Mouse (Mus musculus) liver, adult (tissue): ENCODE results near the gene AI413582.

Experiments used
- GATA4 ChIP-seq: IDR thresholded peaks from 2 replicates; pipeline ENCODE4 v1.6.1; 2014; ENCODE audit warnings: mild to moderate bottlenecking, low read length; ENCODE audit not compliant: insufficient replicate concordance

The AI413582 gene

DNA sequence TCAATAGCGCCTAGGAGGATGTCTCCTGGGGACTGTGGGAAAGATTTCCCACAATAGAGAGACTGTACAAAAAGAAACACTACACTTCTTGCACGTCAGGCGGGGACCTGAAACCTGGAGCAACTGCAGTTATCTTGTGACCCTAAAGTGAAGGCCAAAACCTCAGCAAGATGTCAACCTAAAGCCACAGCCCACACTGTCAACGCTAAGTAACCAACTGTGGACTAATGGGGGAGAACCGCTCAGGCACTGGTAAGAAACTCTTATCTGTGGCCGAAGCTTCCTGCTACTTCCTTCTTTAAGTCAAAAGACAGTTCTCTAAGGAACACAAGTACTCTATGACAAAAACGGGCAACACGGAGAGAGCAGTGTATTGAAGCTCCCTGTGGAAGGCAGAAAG, 22.7 kb upstream of the AI413582 start:
- no peak for TF ChIP-seq GATA4

GRCm38 (mm10) chr17:27587252-27587651, 21.7 kb upstream of the AI413582 start:
- TF ChIP-seq GATA4 = no peak

- no peak for TF ChIP-seq GATA4
Observed at GRCm38 (mm10) chr17:27586661-27587060, 21.1 kb upstream of the AI413582 start.

GRCm38 (mm10) chr17:27583185-27583894, 17.8 kb upstream of the AI413582 start:
- TF ChIP-seq GATA4 = no peak

DNA sequence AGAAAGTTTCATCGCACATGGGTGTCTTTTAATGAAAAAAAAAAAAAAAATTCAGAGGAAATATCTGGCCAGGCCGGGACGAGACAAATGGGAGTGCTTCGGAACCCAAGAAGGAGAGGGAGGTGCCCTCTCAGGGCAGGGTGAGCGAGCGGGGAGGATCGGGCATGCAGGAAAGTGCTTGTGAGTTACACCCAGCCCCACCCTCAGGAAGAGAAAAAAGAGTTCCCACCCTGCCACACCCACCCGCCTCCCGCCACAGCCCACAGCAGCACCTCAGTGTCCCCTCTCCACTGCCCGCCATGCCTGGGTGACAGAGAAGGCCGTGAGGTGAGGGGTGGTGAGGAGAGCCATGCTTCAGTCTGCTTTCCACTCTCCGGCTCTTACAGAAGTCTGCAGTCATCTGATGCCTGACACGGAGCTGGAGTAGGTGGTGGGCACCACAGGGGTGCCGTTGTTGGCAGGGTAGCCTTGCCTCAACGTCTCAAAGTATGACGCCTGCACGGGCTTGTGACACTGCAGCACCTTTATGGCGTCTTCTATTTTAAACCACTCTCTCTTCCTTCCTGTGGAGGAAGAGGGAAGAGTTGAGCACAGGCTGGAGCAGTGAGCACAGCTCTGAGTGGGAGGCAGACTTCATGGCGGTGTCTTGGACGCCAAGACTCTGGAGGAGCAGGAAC, 15.0 kb upstream of the AI413582 start:
- TF ChIP-seq GATA4 = no peak

- no peak for TF ChIP-seq GATA4
Observed at GRCm38 (mm10) chr17:27579816-27580215, 14.3 kb upstream of the AI413582 start.

- TF ChIP-seq GATA4 = no peak
Observed at GRCm38 (mm10) chr17:27578487-27578886, 12.9 kb upstream of the AI413582 start.

- TF ChIP-seq GATA4 = no peak
Observed at GRCm38 (mm10) chr17:27577468-27577867, 11.9 kb upstream of the AI413582 start.

- no peak for TF ChIP-seq GATA4
Observed at GRCm38 (mm10) chr17:27576056-27576455, 10.5 kb upstream of the AI413582 start.

DNA sequence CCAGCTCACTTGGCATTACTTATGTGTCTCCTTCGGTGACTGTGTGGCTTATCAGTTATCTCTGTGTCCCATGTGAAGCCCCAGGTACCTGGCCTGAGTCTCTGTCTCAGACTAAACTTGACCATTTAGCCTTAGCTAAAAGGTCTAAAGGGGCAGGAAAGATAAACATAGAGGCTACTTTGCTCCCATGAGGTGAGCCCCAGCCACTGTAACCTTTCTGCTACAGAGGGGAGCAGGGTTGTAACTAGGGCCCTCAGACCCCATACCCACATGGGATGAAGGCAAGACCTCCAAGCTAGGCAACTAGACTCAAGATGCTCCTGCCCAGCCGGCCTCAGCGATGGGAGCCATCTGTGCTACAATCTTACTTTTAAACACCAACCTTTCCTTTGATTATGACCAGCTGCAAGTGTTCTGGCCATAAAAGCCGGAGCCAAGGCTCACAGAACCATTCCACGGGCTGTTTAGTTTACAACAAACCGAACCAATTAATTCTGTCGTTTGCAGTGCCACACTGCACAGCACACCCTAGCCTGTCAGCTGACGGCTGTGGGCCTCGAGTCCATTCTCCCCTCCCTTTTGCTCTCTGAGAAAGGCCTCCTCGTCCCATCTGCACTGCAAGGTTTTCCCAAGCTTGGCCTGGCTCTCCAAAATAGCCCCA, 9.7 kb upstream of the AI413582 start:
- TF ChIP-seq GATA4 = no peak

GRCm38 (mm10) chr17:27574470-27575115, 9.0 kb upstream of the AI413582 start:
- TF ChIP-seq GATA4 = no peak

GRCm38 (mm10) chr17:27573772-27574320, 8.3 kb upstream of the AI413582 start:
- no peak for TF ChIP-seq GATA4

- TF ChIP-seq GATA4 = no peak
Observed at GRCm38 (mm10) chr17:27571315-27571714, 5.8 kb upstream of the AI413582 start.

- TF ChIP-seq GATA4 = no peak
Observed at GRCm38 (mm10) chr17:27568228-27568627, 2.7 kb upstream of the AI413582 start.

DNA sequence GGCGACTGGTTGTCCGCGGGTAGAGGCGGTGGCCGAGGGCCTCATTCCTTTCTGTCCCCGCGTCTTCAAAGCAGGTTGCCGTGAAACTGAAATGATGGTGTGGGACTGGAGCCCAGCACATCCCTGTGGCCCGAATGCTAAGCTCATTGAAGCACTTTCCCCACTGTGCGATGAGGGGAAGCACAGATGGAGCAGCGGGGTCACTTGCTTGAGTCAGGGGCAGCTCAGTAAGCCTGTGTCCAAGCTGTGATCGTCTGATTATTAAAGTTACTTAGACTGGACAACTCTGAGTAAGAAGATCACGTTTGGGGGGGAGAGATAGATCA, 349 bp upstream of the AI413582 start:
- no peak for TF ChIP-seq GATA4

GRCm38 (mm10) chr17:27564391-27565162, 979 bp downstream of the AI413582 start:
- no peak for TF ChIP-seq GATA4
